Mouse (Mus musculus) liver, postnatal 0 days (tissue): Measurements from ENCODE around the gene Zfp366. TPM values are rescaled to one million over a fixed set of nuclear protein-coding genes. Genes with fewer than 3 reads are reported as not detected.

ENCODE experiments used
- ATAC-seq: fragments of 200-750 bp; cut with Nextera tagmentation; 2 replicates; pipeline ENCODE4 v1.8.0; 2017; ENCODE audit warnings: mild to moderate bottlenecking, moderate library complexity
- DNase-seq: peaks from one replicate; pipeline ENCODE4 v3.0.0-alpha.2; 2016
- H3K27ac ChIP-seq: fragments of 300-500 bp; sonication (generic); 2 replicates; pipeline ENCODE4 v1.5.1; 2014; ENCODE audit warnings: antibody characterized with exemption, moderate library complexity, mild to moderate bottlenecking, low read depth
- H3K27me3 ChIP-seq: fragments of 300-500 bp; sonication (generic); 2 replicates; pipeline ENCODE4 v1.6.1; 2014; ENCODE audit warnings: low read length, control low read depth, mixed read lengths; ENCODE audit not compliant: insufficient read depth
- H3K36me3 ChIP-seq: fragments of 300-500 bp; sonication (generic); replicated peaks from 2 replicates; pipeline ENCODE4 v1.6.1; 2014; ENCODE audit warnings: mild to moderate bottlenecking, control low read depth, low read length, moderate library complexity, mixed read lengths; ENCODE audit not compliant: insufficient read depth
- H3K4me1 ChIP-seq: fragments of 300-500 bp; sonication (generic); 2 replicates; pipeline ENCODE4 v1.6.1; 2014; ENCODE audit warnings: antibody characterized with exemption, mild to moderate bottlenecking, control low read depth; ENCODE audit not compliant: insufficient read depth
- H3K4me2 ChIP-seq: fragments of 300-500 bp; sonication (generic); 2 replicates; pipeline ENCODE4 v1.6.1; 2014; ENCODE audit warnings: low read depth, mild to moderate bottlenecking, low read length, moderate library complexity, mixed read lengths
- H3K4me3 ChIP-seq: fragments of 300-500 bp; sonication (generic); 2 replicates; pipeline ENCODE4 v1.5.1; 2014; ENCODE audit warnings: low read depth, low read length
- H3K9ac ChIP-seq: fragments of 300-500 bp; sonication (generic); replicated peaks from 2 replicates; pipeline ENCODE4 v1.6.1; 2014; ENCODE audit warnings: mild to moderate bottlenecking, moderate library complexity
- H3K9me3 ChIP-seq: fragments of 300-500 bp; sonication (generic); 2 replicates; pipeline ENCODE4 v1.6.1; 2016; ENCODE audit warnings: mild to moderate bottlenecking, control low read depth, low read length, mixed read lengths
- CTCF ChIP-seq: sonication (generic); IDR thresholded peaks from 2 replicates; pipeline ENCODE4 v1.5.1; 2016; ENCODE audit warnings: antibody characterized with exemption, low read depth
- EP300 ChIP-seq: IDR thresholded peaks from 2 replicates; pipeline ENCODE4 v1.6.1; 2016; ENCODE audit warnings: antibody characterized with exemption, low read depth, mild to moderate bottlenecking
- WGBS: fragments of 180-500 bp; shearing (Covaris S2); extraction: QIAGEN DNeasy Blood & Tissue Kit; methylation state at CpG from one replicate; pipeline ENCODE4 v1.1.7; 2014; ENCODE audit not compliant: insufficient replicate concordance; 5-methylcytosine and 5-hydroxymethylcytosine counted together
- polyA plus RNA-seq: library from polyadenylated mRNA; unstranded; fragments of >200 nt; fragmentation: Nextera tagmentation; extraction: Ambion mirVana; gene quantifications from 2 replicates; pipeline ENCODE4 v1.2.1, GENCODE M21; 2015

Zfp366 gene
- polyA plus RNA-seq, 1 experiment from 2014 or later: 0.39 TPM

- H3K4me3 ChIP-seq: no peak overlapping the region
- WGBS: 90% methylated on average over 3 of the region's 3 CpGs
- TF ChIP-seq CTCF (no peak), EP300 (no peak)
- H3K9ac ChIP-seq: no peak overlapping the region
- H3K9me3 ChIP-seq: no peaks in the 10 kb centered on the region
- H3K27ac ChIP-seq: no peak overlapping the region
- no peak overlapping the region for H3K4me2 ChIP-seq
- ATAC-seq: no peak
- no peaks in the 10 kb centered on the region for H3K27me3 ChIP-seq
- DNase-seq: no peak
- no peaks in the 10 kb centered on the region for H3K4me1 ChIP-seq
- H3K36me3 ChIP-seq: no peaks in the 10 kb centered on the region
These were observed 37.4 kb downstream of the Zfp366 start for GRCm38 (mm10) chr13:99221996-99222395.

GRCm38 (mm10) chr13:99222476-99222875 is 37.9 kb downstream of the Zfp366 start:
- H3K9me3 ChIP-seq: no peaks in the 10 kb centered on the region
- no peak overlapping the region for H3K4me3 ChIP-seq
- WGBS: 77% methylated on average over 5 of the region's 5 CpGs

GRCm38 (mm10) chr13:99223321-99223884 is 38.8 kb downstream of the Zfp366 start:
- H3K9me3 ChIP-seq: no peaks in the 10 kb centered on the region
- WGBS: 81% methylated on average over 8 of the region's 8 CpGs
- no peak overlapping the region for H3K4me3 ChIP-seq
- no peaks in the 10 kb centered on the region for H3K4me1 ChIP-seq
- H3K4me2 ChIP-seq: no peak overlapping the region
- TF ChIP-seq CTCF (no peak), EP300 (no peak)
- no peak for DNase-seq
- no peak overlapping the region for H3K9ac ChIP-seq
- ATAC-seq: no peak
- no peak overlapping the region for H3K27ac ChIP-seq
- no peaks in the 10 kb centered on the region for H3K36me3 ChIP-seq
- H3K27me3 ChIP-seq: no peaks in the 10 kb centered on the region

More at GRCm38 (mm10) chr13:99222476-99222875, 37.9 kb downstream of the Zfp366 start:
- Histone ChIP-seq H3K27ac (no peak overlapping the region), H3K36me3 (no peaks in the 10 kb centered on the region), H3K4me1 (no peaks in the 10 kb centered on the region), H3K4me2 (no peak overlapping the region), H3K9ac (no peak overlapping the region), H3K27me3 (no peaks in the 10 kb centered on the region)
- TF ChIP-seq EP300: no peak
- no peak for TF ChIP-seq CTCF
- ATAC-seq (no peak), DNase-seq (no peak)

- Histone ChIP-seq H3K36me3 (no peaks in the 10 kb centered on the region), H3K9me3 (no peaks in the 10 kb centered on the region), H3K4me2 (no peak overlapping the region), H3K4me1 (no peaks in the 10 kb centered on the region), H3K4me3 (no peak overlapping the region), H3K27me3 (no peaks in the 10 kb centered on the region), H3K27ac (no peak overlapping the region), H3K9ac (no peak overlapping the region)
- ATAC-seq (no peak), DNase-seq (no peak)
- 81% methylated on average over 8 of the region's 8 CpGs for WGBS
- no peak for TF ChIP-seq CTCF
- no peak for TF ChIP-seq EP300
These were observed 39.3 kb downstream of the Zfp366 start for GRCm38 (mm10) chr13:99223917-99224316.

- no peaks in the 10 kb centered on the region for H3K4me1 ChIP-seq
- 78% methylated on average over 10 of the region's 10 CpGs for WGBS
These were observed 41.0 kb downstream of the Zfp366 start for GRCm38 (mm10) chr13:99225374-99226240.

GRCm38 (mm10) chr13:99226809-99227208 is 42.2 kb downstream of the Zfp366 start:
- 70% methylated on average over 3 of the region's 3 CpGs for WGBS
- H3K4me2 ChIP-seq: no peak overlapping the region
- H3K27me3 ChIP-seq: no peaks in the 10 kb centered on the region
- H3K36me3 ChIP-seq: no peaks in the 10 kb centered on the region
- no peak overlapping the region for H3K9ac ChIP-seq
- no peak overlapping the region for H3K27ac ChIP-seq
- no peak for ATAC-seq
- TF ChIP-seq EP300 (no peak), CTCF (no peak)
- no peaks in the 10 kb centered on the region for H3K9me3 ChIP-seq
- no peak for DNase-seq
- no peaks in the 10 kb centered on the region for H3K4me1 ChIP-seq
- H3K4me3 ChIP-seq: no peak overlapping the region

More at GRCm38 (mm10) chr13:99225374-99226240, 41.0 kb downstream of the Zfp366 start:
- Histone ChIP-seq H3K4me2 (no peak overlapping the region), H3K4me3 (no peak overlapping the region), H3K36me3 (no peaks in the 10 kb centered on the region), H3K9ac (no peak overlapping the region), H3K9me3 (no peaks in the 10 kb centered on the region), H3K27me3 (no peaks in the 10 kb centered on the region), H3K27ac (no peak overlapping the region)
- no peak for ATAC-seq
- TF ChIP-seq CTCF (no peak), EP300 (no peak)
- DNase-seq: no peak
